Mouse (Mus musculus) limb, embryonic 14.5 days (tissue): ENCODE measurements around the gene Hsd17b11. TPM values are rescaled to one million over a fixed set of nuclear protein-coding genes. Genes with fewer than 3 reads are reported as not detected.

ENCODE experiments used
- ATAC-seq: fragments of 200-750 bp; cut with Nextera tagmentation; 2 replicates; pipeline ENCODE4 v1.8.0; 2017; ENCODE audit warnings: low read depth, moderate number of reproducible peaks, moderate TSS enrichment; ENCODE audit not compliant: low FRiP score
- DNase-seq: peaks from one replicate; pipeline ENCODE4 v3.0.0-alpha.2; 2015; ENCODE audit warnings: low spot score
- H3K27ac ChIP-seq: fragments of 300-500 bp; sonication (generic); replicated peaks from 2 replicates; pipeline ENCODE4 v1.5.1; 2014; ENCODE audit warnings: low read depth, mild to moderate bottlenecking, low read length, moderate library complexity, mixed read lengths
- H3K27me3 ChIP-seq: fragments of 300-500 bp; sonication (generic); 2 replicates; pipeline ENCODE4 v1.6.1; 2014; ENCODE audit warnings: low read length, mixed read lengths; ENCODE audit not compliant: control insufficient read depth, insufficient read depth
- H3K36me3 ChIP-seq: fragments of 300-500 bp; sonication (generic); 2 replicates; pipeline ENCODE4 v1.6.1; 2014; ENCODE audit warnings: mild to moderate bottlenecking, low read length, moderate library complexity, mixed read lengths; ENCODE audit not compliant: control insufficient read depth, insufficient read depth
- H3K4me1 ChIP-seq: fragments of 300-500 bp; sonication (generic); 2 replicates; pipeline ENCODE4 v1.6.1; 2014; ENCODE audit warnings: antibody characterized with exemption, low read length, mixed read lengths; ENCODE audit not compliant: control insufficient read depth, insufficient read depth
- H3K4me2 ChIP-seq: fragments of 300-500 bp; sonication (generic); replicated peaks from 2 replicates; pipeline ENCODE4 v1.6.1; 2014; ENCODE audit warnings: low read depth, mild to moderate bottlenecking, low read length, moderate library complexity; ENCODE audit not compliant: severe bottlenecking
- H3K4me3 ChIP-seq: fragments of 300-500 bp; sonication (generic); replicated peaks from 2 replicates; pipeline ENCODE4 v1.5.1; 2014; ENCODE audit warnings: low read length
- H3K9ac ChIP-seq: fragments of 300-500 bp; sonication (generic); 2 replicates; pipeline ENCODE4 v1.6.1; 2014; ENCODE audit warnings: mild to moderate bottlenecking, low read depth, low read length, moderate library complexity; ENCODE audit not compliant: severe bottlenecking
- H3K9me3 ChIP-seq: fragments of 300-500 bp; sonication (generic); 2 replicates; pipeline ENCODE4 v1.6.1; 2016; ENCODE audit warnings: low read length; ENCODE audit not compliant: control insufficient read depth
- POLR2A ChIP-seq: fragments of 200-500 bp; IDR thresholded peaks from 2 replicates; pipeline ENCODE4 v1.8.0; 2012; ENCODE audit warnings: inconsistent platforms, mild to moderate bottlenecking, moderate library complexity, borderline replicate concordance; ENCODE audit not compliant: insufficient read depth, insufficient read length; ENCODE audit errors: extremely low read depth
- WGBS: fragments of 180-500 bp; shearing (Covaris S2); extraction: QIAGEN DNeasy Blood & Tissue Kit; methylation state at CpG from one replicate; pipeline ENCODE4 v1.1.7; 2014; 5-methylcytosine and 5-hydroxymethylcytosine counted together
- polyA plus RNA-seq, 2 experiments: library from polyadenylated mRNA; depleted of rRNA in 1 of 2; stranded (reverse) in 1 of 2; unstranded in 1 of 2; fragments of >200 nt; fragmentation: Nextera tagmentation in 1 of 2; extraction: Ambion mirVana in 1 of 2; gene quantifications; 2 replicates each; pipeline versions ENCODE4 v1.2.1 to v1.2.3; 2012 to 2014

Gene Hsd17b11
- polyA plus RNA-seq, 2 experiments, result 3.5 to 16.2 TPM

DNA sequence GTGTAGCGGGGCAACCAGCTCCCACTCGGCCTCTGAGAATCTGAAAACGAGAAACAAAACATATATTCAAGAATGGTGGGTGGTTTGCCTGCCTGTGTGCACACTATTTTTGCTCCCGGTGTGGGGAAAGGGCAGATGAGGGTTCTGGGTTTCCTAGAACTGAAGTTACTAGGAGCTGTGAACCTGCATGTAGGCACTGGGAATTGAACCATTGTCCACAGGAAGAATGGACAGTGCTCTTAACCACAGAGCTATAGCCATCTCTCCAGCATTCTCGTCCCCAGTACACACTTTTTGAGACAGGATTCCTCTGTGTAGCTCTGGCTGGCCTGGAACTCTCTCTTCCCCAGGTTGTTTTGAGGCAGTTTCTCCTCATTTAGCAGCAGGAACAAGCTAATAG is 839 bp upstream of the Hsd17b11 start:
- ATAC-seq, result no peak
- H3K4me3 ChIP-seq, result peak overlapping the region; percentile 51
- DNase-seq, result no peak
- no peak for TF ChIP-seq POLR2A
- 0 out of 2 replicates have a peak overlapping the region, but pooled peaks have one; percentile 62 for H3K9ac ChIP-seq
- H3K9me3 ChIP-seq, result no peaks in the 10 kb centered on the region
- H3K27ac ChIP-seq, result no peak overlapping the region
- H3K27me3 ChIP-seq, result no peaks in the 10 kb centered on the region
- 10% methylated on average over 5 of the region's 5 CpGs for WGBS
- peak overlapping the region; percentile 78 for H3K4me2 ChIP-seq
- H3K36me3 ChIP-seq, result no peaks in the 10 kb centered on the region
- peaks cover 8% of the 10 kb centered on the region for H3K4me1 ChIP-seq

DNA sequence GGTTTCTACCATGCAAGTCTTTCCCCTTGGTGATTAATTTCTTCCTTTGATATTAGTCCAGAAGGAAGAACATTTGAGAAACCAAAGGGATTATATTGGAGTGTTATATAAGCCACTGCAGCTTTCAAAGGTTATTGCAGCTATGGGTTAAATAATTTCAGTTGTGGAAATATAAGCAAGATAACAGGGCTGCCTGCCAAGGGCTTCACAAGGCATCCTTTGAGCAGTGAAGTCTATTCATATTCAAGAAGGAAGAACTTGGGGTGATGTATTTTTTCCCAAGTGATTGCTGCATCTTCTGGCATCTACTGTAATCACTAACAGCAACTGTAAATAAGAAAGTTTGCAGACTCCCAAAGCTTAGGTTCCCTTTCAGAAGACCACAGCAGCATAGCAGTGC is 10.3 kb downstream of the Hsd17b11 start:
- Histone ChIP-seq H3K27me3 (no peaks in the 10 kb centered on the region), H3K27ac (no peak overlapping the region), H3K4me2 (no peak overlapping the region), H3K4me3 (no peak overlapping the region), H3K9me3 (no peaks in the 10 kb centered on the region), H3K4me1 (no peaks in the 10 kb centered on the region), H3K9ac (no peak overlapping the region), H3K36me3 (0 out of 2 replicates have a peak, but pooled peaks cover 4% of the 10 kb centered on the region)
- no peak for TF ChIP-seq POLR2A
- DNase-seq (no peak), ATAC-seq (no peak)

DNA sequence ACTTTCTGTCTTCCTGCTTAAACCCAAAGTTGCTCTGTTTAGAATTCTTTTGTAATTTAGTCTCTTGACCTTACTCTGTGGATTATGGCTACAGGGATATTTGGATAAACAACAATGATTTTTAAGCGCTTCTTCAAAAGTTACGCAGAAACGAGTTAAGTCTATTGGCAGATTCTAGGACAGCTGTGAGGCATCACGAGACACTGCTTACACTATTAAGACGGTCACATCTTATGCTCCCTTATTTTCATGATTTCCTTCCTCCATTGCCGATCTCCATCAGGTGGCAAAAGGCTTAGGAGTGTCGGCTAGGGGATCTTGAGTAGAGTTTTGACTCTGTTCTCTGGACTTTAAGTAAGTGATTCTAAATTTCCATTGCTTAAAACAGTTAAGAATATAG is 11.5 kb downstream of the Hsd17b11 start:
- WGBS, result 95% methylated on average over 7 of the region's 7 CpGs
- H3K27ac ChIP-seq, result no peak overlapping the region
- DNase-seq, result no peak

DNA sequence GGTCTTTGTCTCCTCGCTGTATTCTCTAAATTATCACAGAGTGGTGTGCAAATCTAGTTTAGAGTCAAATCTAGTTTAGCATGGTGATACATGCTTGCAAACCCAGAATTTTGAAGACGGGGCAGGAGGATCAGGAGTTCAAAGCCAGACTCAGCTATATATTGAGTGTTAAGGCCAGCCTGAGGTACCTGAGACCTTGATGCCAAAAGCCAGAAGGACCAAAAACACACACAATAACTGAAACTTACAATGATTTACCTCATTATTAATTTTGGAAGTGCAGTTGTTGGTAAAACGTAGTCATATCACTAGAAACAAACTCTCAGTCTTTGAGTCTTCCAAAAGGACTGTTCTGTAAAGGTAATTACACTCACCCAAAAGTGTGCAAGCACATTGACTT is 12.3 kb downstream of the Hsd17b11 start:
- DNase-seq (no peak), ATAC-seq (no peak)
- no peak overlapping the region for H3K4me3 ChIP-seq
- TF ChIP-seq POLR2A, result no peak
- H3K9ac ChIP-seq, result no peak overlapping the region
- H3K27ac ChIP-seq, result no peak overlapping the region
- H3K9me3 ChIP-seq, result no peaks in the 10 kb centered on the region
- 0 out of 2 replicates have a peak, but pooled peaks cover 4% of the 10 kb centered on the region for H3K36me3 ChIP-seq
- no peaks in the 10 kb centered on the region for H3K27me3 ChIP-seq
- no peak overlapping the region for H3K4me2 ChIP-seq
- WGBS, result 91% methylated on average over 3 of the region's 3 CpGs
- no peaks in the 10 kb centered on the region for H3K4me1 ChIP-seq

More for the DNA sequence above, 11.5 kb downstream of the Hsd17b11 start:
- H3K4me1 ChIP-seq, result no peaks in the 10 kb centered on the region
- no peaks in the 10 kb centered on the region for H3K27me3 ChIP-seq
- no peak overlapping the region for H3K4me2 ChIP-seq
- no peaks in the 10 kb centered on the region for H3K9me3 ChIP-seq
- no peak for TF ChIP-seq POLR2A
- no peak overlapping the region for H3K9ac ChIP-seq
- H3K4me3 ChIP-seq, result no peak overlapping the region
- 0 out of 2 replicates have a peak, but pooled peaks cover 4% of the 10 kb centered on the region for H3K36me3 ChIP-seq
- no peak for ATAC-seq

DNA sequence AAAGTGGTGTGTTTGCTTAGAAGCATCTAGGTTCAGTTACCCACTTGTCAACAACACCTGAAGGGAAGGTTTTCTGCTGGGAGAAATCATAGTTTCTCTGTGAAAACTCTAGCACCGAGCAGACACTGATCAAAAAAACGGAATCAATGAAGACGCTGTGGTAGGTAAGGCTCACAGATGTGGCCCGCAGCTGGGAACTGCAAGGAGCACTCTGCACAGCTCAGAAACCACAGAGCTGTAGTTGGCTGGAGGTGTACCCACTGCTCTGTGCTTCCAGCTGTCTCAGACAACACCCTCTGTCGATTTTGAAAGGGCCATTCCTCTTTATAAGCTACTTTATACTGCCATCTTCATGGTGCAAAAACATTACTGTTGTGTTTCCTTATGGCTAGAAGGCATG is 13.9 kb downstream of the Hsd17b11 start:
- TF ChIP-seq POLR2A, result no peak

DNA sequence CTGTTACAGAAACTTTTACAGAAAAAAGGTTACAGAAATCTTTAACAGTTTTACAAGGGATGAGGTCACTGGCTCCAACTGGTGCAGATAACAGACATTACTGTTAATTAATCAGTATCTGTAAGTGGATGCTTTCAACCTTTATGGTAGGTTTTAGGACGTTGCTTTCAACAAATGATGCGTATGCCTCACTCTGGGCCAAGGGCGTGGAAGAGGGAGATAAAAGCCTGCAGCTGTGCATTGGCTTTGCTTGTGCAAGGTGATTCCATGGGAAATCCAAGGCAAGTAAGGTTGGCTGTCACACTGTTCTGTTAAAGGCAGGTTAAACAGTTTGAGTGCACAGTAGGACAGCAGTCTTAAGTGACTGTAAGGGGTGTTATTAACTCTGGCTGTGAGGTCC is 14.9 kb downstream of the Hsd17b11 start:
- Histone ChIP-seq H3K36me3 (0 out of 2 replicates have a peak, but pooled peaks cover 4% of the 10 kb centered on the region), H3K4me3 (no peak overlapping the region), H3K9ac (no peak overlapping the region), H3K4me2 (no peak overlapping the region), H3K4me1 (no peaks in the 10 kb centered on the region), H3K27ac (no peak overlapping the region), H3K27me3 (no peaks in the 10 kb centered on the region), H3K9me3 (no peaks in the 10 kb centered on the region)
- no peak for TF ChIP-seq POLR2A
- ATAC-seq (no peak), DNase-seq (no peak)
- 70% methylated on average over 3 of the region's 3 CpGs for WGBS

More for the DNA sequence above, 13.9 kb downstream of the Hsd17b11 start:
- ATAC-seq (no peak), DNase-seq (no peak)
- no peak overlapping the region for H3K27ac ChIP-seq
- H3K27me3 ChIP-seq, result no peaks in the 10 kb centered on the region
- H3K4me3 ChIP-seq, result no peak overlapping the region
- H3K4me1 ChIP-seq, result no peaks in the 10 kb centered on the region
- H3K9ac ChIP-seq, result no peak overlapping the region
- no peaks in the 10 kb centered on the region for H3K9me3 ChIP-seq
- no peak overlapping the region for H3K4me2 ChIP-seq
- WGBS, result 74% methylated on average over 5 of the region's 5 CpGs
- H3K36me3 ChIP-seq, result 0 out of 2 replicates have a peak, but pooled peaks cover 4% of the 10 kb centered on the region
